Mouse (Mus musculus): Measurements from ENCODE around the gene Ccdc194. TPM values are rescaled to one million over a fixed set of nuclear protein-coding genes. Genes with fewer than 3 reads are reported as not detected.
A peak's percentile ranks its signal among the peaks of the same experiment; 100 is the strongest.

Gene Ccdc194
- not detected for total RNA-seq (2022)

GRCm38 (mm10) chr8:71525226-71526050, at the start of gene Ccdc194:
Gene Ccdc194, minus strand, starts transcription at chr8:71525711.
- DNase-seq (ENCODE audit: low spot score in 2 of 2) = no peak

GRCm38 (mm10) chr8:71575020-71575419, 49.5 kb upstream of the Ccdc194 start:
- no peak for DNase-seq (ENCODE audit: low spot score in 2 of 2)

DNA sequence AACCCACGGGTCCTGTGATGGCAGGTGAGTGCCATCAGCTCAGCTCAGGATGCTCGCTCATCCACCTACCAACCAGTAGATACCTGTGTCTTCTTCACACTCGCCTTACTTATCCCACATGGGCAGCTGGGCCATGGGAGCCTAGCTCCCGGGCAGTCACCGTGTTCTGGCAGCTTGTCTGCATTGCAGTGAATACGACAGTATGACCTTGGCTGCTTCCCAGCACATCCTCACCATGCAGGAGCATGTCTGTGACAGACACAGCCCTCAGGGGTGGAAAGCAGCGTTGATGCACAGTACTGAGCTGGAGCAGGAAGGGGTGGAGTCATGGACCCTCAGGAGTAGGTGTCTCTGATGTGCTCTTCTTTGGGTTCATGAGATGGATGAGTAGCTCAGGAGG, 48.9 kb upstream of the Ccdc194 start:
- DNase-seq (ENCODE audit: low spot score in 2 of 2) = no peak

- peak; percentile 87 to 91 for DNase-seq (ENCODE audit: low spot score in 2 of 2)
These were observed 47.5 kb upstream of the Ccdc194 start for GRCm38 (mm10) chr8:71572847-71573633.

DNA sequence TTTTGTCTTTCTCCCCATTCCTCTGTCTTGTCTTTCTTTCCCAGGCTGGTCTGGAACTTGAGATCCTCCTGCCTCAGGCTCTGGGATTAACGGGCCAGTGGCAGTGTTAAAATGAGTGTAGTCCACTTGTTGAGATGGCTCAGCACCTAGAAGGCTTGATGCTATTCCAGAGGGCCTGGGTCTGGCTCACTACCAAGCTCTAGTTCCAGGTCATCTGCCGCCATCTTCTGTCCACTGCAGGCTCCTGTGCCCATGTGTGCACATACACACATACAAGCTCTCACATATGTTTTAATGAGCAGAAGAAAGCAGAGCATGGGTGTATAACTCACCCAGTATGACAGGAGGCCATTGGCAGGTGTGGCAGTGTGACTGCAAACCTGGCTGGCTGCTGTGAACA, 46.6 kb upstream of the Ccdc194 start:
- no peak for DNase-seq (ENCODE audit: low spot score in 2 of 2)

DNA sequence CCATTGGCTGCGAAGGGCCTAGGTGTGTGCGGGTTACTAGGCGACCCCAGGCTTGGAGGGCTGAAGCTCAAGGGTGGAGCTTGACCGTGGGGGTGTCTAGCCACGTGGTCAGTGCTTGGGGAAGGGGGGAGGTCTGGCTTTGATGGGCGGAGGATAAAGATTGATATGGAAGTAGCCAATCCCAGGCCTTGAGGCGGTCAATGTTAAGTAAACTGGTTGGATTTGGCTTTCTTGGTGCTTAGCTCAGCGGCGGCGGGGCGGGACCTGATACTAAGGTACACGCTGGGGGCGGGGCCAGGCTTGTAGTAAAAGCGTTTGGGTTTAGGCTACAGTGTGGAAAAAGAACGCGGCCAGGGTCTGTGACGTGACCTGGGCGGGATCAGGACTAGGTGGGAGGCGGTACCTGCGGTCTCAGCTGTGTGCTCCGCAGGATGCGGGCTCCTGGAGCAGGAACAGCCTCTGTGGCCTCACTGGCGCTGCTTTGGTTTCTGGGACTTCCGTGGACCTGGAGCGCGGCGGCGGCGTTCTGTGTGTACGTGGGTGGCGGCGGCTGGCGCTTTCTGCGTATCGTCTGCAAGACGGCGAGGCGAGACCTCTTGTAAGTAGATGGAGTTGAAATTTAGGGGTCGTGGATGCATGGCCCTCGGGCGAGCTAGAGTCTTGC, 44.9 kb upstream of the Ccdc194 start:
- peak; percentile 96 to 98 for DNase-seq (ENCODE audit: low spot score in 2 of 2)

DNA sequence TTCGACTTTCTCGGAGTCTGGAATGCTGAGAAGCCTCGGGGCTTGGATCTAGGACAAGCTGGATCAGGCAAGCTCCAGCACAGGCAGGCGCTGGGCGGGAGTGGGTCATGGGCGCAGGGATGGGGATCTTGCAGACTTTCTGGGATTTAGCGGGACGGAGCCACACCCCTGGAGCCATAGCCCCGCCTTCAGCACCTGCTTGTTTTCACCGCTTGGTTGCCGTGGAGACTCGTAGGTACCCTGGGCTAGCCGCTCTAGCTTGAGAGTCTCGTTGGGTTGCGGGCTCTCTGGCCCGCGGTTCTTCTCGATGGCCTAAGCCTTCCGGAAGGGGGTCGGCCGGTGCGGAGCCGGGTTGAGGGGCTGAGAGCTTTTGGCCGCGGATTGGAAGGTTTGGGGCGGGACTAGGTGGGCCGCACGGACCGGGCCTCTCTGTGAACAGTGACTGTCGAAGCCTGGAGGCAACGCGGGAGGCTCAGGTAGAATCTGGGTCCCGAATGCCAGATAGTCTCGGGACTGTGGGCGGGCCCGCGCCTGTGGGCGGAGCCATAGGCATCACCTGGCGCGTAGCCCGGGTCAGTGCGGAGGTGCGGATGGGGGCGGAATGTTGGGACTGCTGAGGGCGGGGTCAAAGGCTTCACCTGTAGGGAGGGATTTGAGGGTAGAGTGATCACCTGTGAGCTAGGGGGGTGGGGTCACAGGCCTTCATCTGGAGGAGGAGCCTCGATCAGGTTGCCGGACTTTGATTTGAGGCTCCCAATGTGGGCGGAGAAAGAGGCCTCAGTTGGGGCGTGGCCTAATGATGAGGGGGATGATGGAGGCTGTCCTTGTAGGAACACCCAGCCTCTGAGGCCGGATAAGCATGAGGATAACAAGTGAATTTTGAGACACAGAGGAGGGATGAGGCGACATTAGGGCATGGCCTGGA, 44.1 kb upstream of the Ccdc194 start:
- peak; percentile 92 to 95 for DNase-seq (ENCODE audit: low spot score in 2 of 2)

DNA sequence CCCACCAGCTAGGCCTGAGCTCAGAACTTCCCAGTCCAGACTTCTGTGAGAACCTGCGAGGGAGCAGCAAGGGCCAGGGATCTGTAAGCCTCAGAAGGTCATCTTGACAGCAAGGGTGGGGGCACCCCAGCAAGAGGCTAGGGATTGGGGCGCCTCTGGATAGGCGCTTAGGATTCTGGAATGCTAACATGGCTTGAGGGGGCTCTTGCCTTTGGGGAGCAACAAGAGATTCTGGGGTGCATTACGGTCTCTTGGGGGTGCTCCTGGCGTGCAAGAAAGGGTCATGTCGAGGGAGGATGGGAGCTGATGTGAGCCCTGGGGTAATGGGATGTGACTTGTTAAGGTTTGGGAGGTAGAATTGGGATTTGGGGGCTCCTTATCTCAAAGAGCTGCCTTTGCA, 43.4 kb upstream of the Ccdc194 start:
- no peak for DNase-seq (ENCODE audit: low spot score in 2 of 2)

DNA sequence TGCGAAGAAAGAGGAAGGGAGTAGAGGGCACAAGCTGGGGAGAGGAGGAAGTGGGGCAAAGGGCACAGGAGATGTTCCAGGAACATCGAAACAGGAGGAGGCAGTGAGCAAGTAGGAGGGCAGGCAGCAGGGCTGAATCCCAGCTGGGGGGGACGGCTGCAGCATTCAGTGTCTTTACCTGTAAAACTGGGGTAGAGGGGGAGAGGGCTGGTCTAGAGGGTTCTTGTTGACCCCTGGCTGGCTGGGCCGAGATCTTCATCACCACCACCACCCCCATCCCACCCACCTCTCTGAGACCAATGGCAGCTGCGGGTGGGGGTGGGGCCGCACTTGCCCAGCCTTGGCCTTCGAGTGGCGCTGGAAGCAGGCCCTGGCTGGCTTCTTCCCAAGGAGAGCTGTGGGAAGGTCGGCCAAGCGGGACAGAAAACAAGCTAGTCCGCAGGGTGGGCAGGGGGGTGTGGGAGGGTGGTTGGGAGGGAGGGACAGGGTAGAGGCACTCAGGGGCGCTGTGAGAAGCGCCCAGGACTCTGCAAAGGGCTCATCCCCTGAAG, 43.0 kb upstream of the Ccdc194 start, which contains the start of gene Slc27a1:
TSS of gene Slc27a1 (plus strand) at position 496 of the 551 bp plus-strand sequence.
- DNase-seq (ENCODE audit: low spot score in 2 of 2) = peak; percentile 73 to 74

- DNase-seq (ENCODE audit: low spot score in 2 of 2) = no peak
These were observed 42.1 kb upstream of the Ccdc194 start for GRCm38 (mm10) chr8:71567587-71567986.

- DNase-seq (ENCODE audit: low spot score in 2 of 2) = no peak
These were observed 41.0 kb upstream of the Ccdc194 start, which contains the start of gene Nxnl1 for GRCm38 (mm10) chr8:71566501-71566900. Gene Nxnl1, minus strand, starts transcription at chr8:71566601.

DNA sequence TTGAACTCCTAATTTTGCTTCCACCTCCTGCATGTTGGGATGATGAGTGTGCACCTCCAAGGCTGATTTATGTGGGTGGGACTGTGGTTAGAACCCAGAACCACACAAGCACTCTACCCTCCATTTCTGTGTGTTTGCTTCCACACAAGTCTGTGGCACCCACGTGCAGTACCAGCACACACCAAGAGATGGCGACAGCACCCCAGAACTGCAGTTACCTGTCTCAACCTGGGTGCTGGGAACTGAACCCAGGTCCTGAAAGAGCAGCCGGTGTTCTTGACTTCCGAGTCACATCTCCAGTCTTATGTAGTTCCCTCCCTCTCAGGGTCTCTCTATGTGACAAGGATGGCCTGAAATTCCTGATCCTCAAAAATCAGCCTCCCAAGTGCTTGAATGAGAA, 38.5 kb upstream of the Ccdc194 start:
- no peak for DNase-seq (ENCODE audit: low spot score in 2 of 2)

- peak in 1 of 2 experiments; percentile 63 for DNase-seq (ENCODE audit: low spot score in 2 of 2)
These were observed 37.2 kb upstream of the Ccdc194 start for GRCm38 (mm10) chr8:71562751-71563150.

- peak in 1 of 2 experiments; percentile 63 for DNase-seq (ENCODE audit: low spot score in 2 of 2)
These were observed 35.9 kb upstream of the Ccdc194 start for GRCm38 (mm10) chr8:71561401-71561800.

- no peak for DNase-seq (ENCODE audit: low spot score in 2 of 2)
These were observed 35.3 kb upstream of the Ccdc194 start for GRCm38 (mm10) chr8:71560765-71561164.

DNA sequence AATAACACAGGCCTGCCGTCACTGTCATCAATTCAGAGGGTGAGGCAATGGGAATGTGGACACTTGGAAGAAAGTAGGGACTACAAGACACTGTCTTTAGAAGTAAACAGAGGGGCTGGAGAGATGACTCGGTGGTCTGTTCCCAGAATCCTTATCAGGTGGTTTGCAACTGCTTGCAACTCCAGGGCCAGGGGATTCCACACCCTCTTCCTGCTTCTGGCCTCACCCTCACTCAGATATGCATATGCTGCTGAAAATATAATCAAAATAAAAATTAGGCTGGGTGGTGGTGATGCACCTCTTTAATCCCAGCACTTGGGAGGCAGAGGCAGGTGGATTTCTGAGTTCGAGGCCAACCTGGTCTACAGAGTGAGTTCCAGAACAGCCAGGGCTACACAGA, 34.6 kb upstream of the Ccdc194 start:
- no peak for DNase-seq (ENCODE audit: low spot score in 2 of 2)

GRCm38 (mm10) chr8:71558958-71559690, 33.6 kb upstream of the Ccdc194 start:
- DNase-seq (ENCODE audit: low spot score in 2 of 2) = no peak

DNA sequence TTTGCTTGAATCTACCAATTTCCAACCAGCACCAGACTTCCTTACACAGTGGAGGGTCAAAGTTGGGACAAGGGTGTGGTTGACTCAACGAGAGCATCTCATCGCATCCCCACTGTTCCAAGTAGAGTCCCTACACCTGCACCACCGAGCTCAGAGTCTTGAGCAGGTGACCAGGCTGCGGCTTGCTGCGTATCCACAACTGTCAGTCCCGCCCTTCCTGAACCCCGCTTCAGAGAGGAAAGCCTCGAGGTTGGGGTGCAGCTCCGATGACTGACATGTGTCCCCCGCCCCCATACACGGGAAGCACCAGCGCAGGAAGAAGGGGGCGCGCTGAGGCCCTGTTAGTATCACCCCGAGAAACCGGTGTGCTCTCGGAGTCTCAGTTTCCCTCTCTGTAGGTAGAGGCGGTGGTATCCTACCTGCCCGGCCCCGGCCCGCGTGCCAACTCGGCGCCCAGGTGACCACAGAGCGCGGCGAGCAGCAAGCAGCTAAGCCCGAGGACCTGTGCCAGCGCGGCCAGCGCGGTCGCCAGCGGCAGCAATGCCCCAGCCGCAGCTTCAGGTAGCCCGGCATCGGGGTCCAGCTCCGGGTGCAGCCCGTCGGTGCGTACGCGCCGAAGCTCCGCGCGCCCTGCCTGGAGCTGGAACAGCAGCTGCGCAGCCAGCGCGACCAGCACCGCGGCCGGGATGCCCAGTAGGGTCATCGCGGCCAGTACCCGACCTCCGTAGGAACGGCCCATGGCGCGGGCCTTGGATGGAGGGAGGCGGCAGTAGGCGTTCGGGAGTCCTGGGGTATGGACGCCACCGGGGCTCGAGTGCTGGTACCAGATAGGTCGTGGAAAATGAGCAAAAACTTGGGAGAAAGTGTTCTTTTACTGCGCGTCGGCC, 32.8 kb upstream of the Ccdc194 start, which contains the start of gene Tmem221:
TSS of gene Tmem221 (minus strand) at position 801 of the 887 bp plus-strand sequence.
- DNase-seq (ENCODE audit: low spot score in 2 of 2) = no peak

- no peak for DNase-seq (ENCODE audit: low spot score in 2 of 2)
These were observed 29.1 kb upstream of the Ccdc194 start for GRCm38 (mm10) chr8:71554644-71555043.
